Mouse (Mus musculus): Measurements from ENCODE around the gene Pfkl. TPM values are rescaled to one million over a fixed set of nuclear protein-coding genes. Genes with fewer than 3 reads are reported as not detected.
"Not testable (repeated sequence)": the region's sequence is repeated elsewhere in the genome, so short reads cannot be mapped to it uniquely, and the experiment has no call there.

The Pfkl gene
- polyA plus RNA-seq, 1 experiment from 2014 or later, result 168 TPM

GRCm38 (mm10) chr10:78028129-78028528 lies 18.2 kb upstream of the Pfkl start:
- Histone ChIP-seq H3K4me2 (ENCODE audit: low read length) (no peak overlapping the region), H3K9me3 (ENCODE audit: control insufficient read depth, low read length) (no peaks in the 10 kb centered on the region), H3K27me3 (ENCODE audit: control insufficient read depth, insufficient read depth, low read length) (no peaks in the 10 kb centered on the region), H3K27ac (replicated peaks in 1 of 2; ENCODE audit: control insufficient read depth in 1 of 2, insufficient read depth in 1 of 2, low read depth in 2 of 2, low read length in 2 of 2) (no peak overlapping the region), H3K4me1 (ENCODE audit: control insufficient read depth in 2 of 2, insufficient read depth in 2 of 2, low read length in 2 of 2) (no peaks in the 10 kb centered on the region), H3K4me3 (ENCODE audit: control insufficient read depth in 1 of 2, insufficient read depth in 1 of 2, low read depth in 1 of 2, low read length in 2 of 2) (no peak overlapping the region), H3K9ac (ENCODE audit: low read length) (no peak overlapping the region), H3K36me3 (ENCODE audit: control insufficient read depth, insufficient read depth, low read length) (no peaks in the 10 kb centered on the region)
- WGBS, result 4% methylated on average over 5 of the region's 5 CpGs
- ATAC-seq (ENCODE audit: insufficient number of reproducible peaks, insufficient read depth, low FRiP score, low read depth), result peak; percentile 13; the same call in 1 of the 2 replicates

GRCm38 (mm10) chr10:78025453-78025852 lies 15.6 kb upstream of the Pfkl start:
- not testable (repeated sequence) for H3K36me3 ChIP-seq (ENCODE audit: control insufficient read depth, insufficient read depth, low read length); H3K4me2 ChIP-seq (ENCODE audit: low read length); H3K4me1 ChIP-seq (ENCODE audit: control insufficient read depth in 2 of 2, insufficient read depth in 2 of 2, low read length in 2 of 2); H3K4me3 ChIP-seq (ENCODE audit: control insufficient read depth in 1 of 2, insufficient read depth in 1 of 2, low read depth in 1 of 2, low read length in 2 of 2); H3K27me3 ChIP-seq (ENCODE audit: control insufficient read depth, insufficient read depth, low read length); H3K27ac ChIP-seq (replicated peaks in 1 of 2; ENCODE audit: control insufficient read depth in 1 of 2, insufficient read depth in 1 of 2, low read depth in 2 of 2, low read length in 2 of 2); H3K9ac ChIP-seq (ENCODE audit: low read length); H3K9me3 ChIP-seq (ENCODE audit: control insufficient read depth, low read length); ATAC-seq (ENCODE audit: insufficient number of reproducible peaks, insufficient read depth, low FRiP score, low read depth)
- WGBS, result 68% methylated on average over 6 of the region's 8 CpGs

GRCm38 (mm10) chr10:78019984-78020383 lies 10.1 kb upstream of the Pfkl start:
- not testable (repeated sequence) for H3K9ac ChIP-seq (ENCODE audit: low read length); H3K27me3 ChIP-seq (ENCODE audit: control insufficient read depth, insufficient read depth, low read length); H3K4me2 ChIP-seq (ENCODE audit: low read length); ATAC-seq (ENCODE audit: insufficient number of reproducible peaks, insufficient read depth, low FRiP score, low read depth); H3K4me3 ChIP-seq (ENCODE audit: control insufficient read depth in 1 of 2, insufficient read depth in 1 of 2, low read depth in 1 of 2, low read length in 2 of 2); H3K9me3 ChIP-seq (ENCODE audit: control insufficient read depth, low read length); H3K36me3 ChIP-seq (ENCODE audit: control insufficient read depth, insufficient read depth, low read length); H3K4me1 ChIP-seq (ENCODE audit: control insufficient read depth in 2 of 2, insufficient read depth in 2 of 2, low read length in 2 of 2); H3K27ac ChIP-seq (replicated peaks in 1 of 2; ENCODE audit: control insufficient read depth in 1 of 2, insufficient read depth in 1 of 2, low read depth in 2 of 2, low read length in 2 of 2)
- WGBS, result 100% methylated on average over 5 of the region's 11 CpGs

DNA sequence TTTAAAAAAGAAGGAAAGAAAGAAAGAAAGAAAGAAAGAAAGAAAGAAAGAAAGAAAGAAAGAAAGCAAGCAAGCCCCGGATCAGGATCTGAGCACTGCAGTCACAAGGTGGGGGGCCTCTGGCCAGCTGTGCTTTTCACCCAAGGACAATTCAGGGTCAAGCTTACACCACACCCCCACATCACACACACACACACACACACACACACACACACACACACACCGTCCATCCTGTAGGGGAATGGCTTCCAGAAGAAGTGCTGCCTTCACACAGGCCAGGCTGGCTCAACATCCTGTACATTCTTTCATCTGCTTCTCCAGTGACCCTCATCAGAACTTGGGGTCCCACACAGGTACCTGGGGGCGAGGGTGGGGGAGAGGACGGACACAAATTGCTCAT lies 9.4 kb upstream of the Pfkl start:
- peak overlapping the region; percentile 69; the same call in 1 of the 2 replicates for H3K9ac ChIP-seq (ENCODE audit: low read length)
- H3K4me1 ChIP-seq (ENCODE audit: control insufficient read depth in 2 of 2, insufficient read depth in 2 of 2, low read length in 2 of 2), result peaks cover 5% of the 10 kb centered on the region in 2 experiments
- H3K9me3 ChIP-seq (ENCODE audit: control insufficient read depth, low read length), result no peaks in the 10 kb centered on the region
- peak overlapping the region in 1 of 2 experiments; percentile 34; a peak in 1 of 4 replicates for H3K4me3 ChIP-seq (ENCODE audit: control insufficient read depth in 1 of 2, insufficient read depth in 1 of 2, low read depth in 1 of 2, low read length in 2 of 2)
- H3K36me3 ChIP-seq (ENCODE audit: control insufficient read depth, insufficient read depth, low read length), result no peaks in the 10 kb centered on the region
- 74% methylated on average over 4 of the region's 4 CpGs for WGBS
- no peaks in the 10 kb centered on the region for H3K27me3 ChIP-seq (ENCODE audit: control insufficient read depth, insufficient read depth, low read length)
- peak overlapping the region in 1 of 2 experiments; percentile 82; a peak in 2 of 4 replicates for H3K27ac ChIP-seq (replicated peaks in 1 of 2; ENCODE audit: control insufficient read depth in 1 of 2, insufficient read depth in 1 of 2, low read depth in 2 of 2, low read length in 2 of 2)
- H3K4me2 ChIP-seq (ENCODE audit: low read length), result peak overlapping the region; percentile 62
- ATAC-seq (ENCODE audit: insufficient number of reproducible peaks, insufficient read depth, low FRiP score, low read depth), result no peak

- H3K36me3 ChIP-seq (ENCODE audit: control insufficient read depth, insufficient read depth, low read length), result no peaks in the 10 kb centered on the region
- H3K4me2 ChIP-seq (ENCODE audit: low read length), result peak overlapping the region; percentile 62
- 11% methylated on average over 19 of the region's 19 CpGs for WGBS
- peak overlapping the region; percentile 82 to 89 for H3K27ac ChIP-seq (replicated peaks in 1 of 2; ENCODE audit: control insufficient read depth in 1 of 2, insufficient read depth in 1 of 2, low read depth in 2 of 2, low read length in 2 of 2)
- no peaks in the 10 kb centered on the region for H3K9me3 ChIP-seq (ENCODE audit: control insufficient read depth, low read length)
- peak overlapping the region; percentile 34 to 41 for H3K4me3 ChIP-seq (ENCODE audit: control insufficient read depth in 1 of 2, insufficient read depth in 1 of 2, low read depth in 1 of 2, low read length in 2 of 2)
- H3K9ac ChIP-seq (ENCODE audit: low read length), result peak overlapping the region; percentile 69
- ATAC-seq (ENCODE audit: insufficient number of reproducible peaks, insufficient read depth, low FRiP score, low read depth), result peak; percentile 83
- H3K27me3 ChIP-seq (ENCODE audit: control insufficient read depth, insufficient read depth, low read length), result no peaks in the 10 kb centered on the region
- H3K4me1 ChIP-seq (ENCODE audit: control insufficient read depth in 2 of 2, insufficient read depth in 2 of 2, low read length in 2 of 2), result peaks cover 5% of the 10 kb centered on the region in 2 experiments
These were observed 8.9 kb upstream of the Pfkl start for GRCm38 (mm10) chr10:78018797-78019203.

DNA sequence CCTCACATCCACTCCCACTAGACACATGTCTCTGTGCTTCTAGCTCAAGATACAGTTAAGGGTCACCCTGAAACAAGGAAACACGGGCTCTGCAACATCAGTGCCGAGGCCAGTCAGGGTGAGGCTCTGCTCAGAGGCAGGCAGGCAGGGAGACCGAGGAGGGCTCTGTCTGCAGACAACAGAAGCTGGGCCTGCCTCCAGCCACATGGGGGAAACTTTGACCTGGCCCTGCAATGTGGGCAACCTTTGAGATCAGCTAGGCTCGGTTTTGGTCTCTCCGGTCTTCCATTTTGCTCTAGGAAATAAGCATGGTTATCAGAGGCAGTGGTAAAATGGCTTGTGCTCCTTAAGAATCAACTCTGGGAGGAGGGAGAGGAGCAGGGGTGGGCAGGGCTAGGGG lies 6.5 kb upstream of the Pfkl start:
- no peaks in the 10 kb centered on the region for H3K36me3 ChIP-seq (ENCODE audit: control insufficient read depth, insufficient read depth, low read length)
- no peak for ATAC-seq (ENCODE audit: insufficient number of reproducible peaks, insufficient read depth, low FRiP score, low read depth)
- peak overlapping the region in 1 of 2 experiments; percentile 73; a peak in 1 of 4 replicates for H3K27ac ChIP-seq (replicated peaks in 1 of 2; ENCODE audit: control insufficient read depth in 1 of 2, insufficient read depth in 1 of 2, low read depth in 2 of 2, low read length in 2 of 2)
- no peak overlapping the region for H3K9ac ChIP-seq (ENCODE audit: low read length)
- H3K4me1 ChIP-seq (ENCODE audit: control insufficient read depth in 2 of 2, insufficient read depth in 2 of 2, low read length in 2 of 2), result peaks cover 5% of the 10 kb centered on the region in 2 experiments
- no peaks in the 10 kb centered on the region for H3K9me3 ChIP-seq (ENCODE audit: control insufficient read depth, low read length)
- H3K27me3 ChIP-seq (ENCODE audit: control insufficient read depth, insufficient read depth, low read length), result no peaks in the 10 kb centered on the region
- WGBS, result 54% methylated on average over 5 of the region's 5 CpGs
- no peak overlapping the region for H3K4me3 ChIP-seq (ENCODE audit: control insufficient read depth in 1 of 2, insufficient read depth in 1 of 2, low read depth in 1 of 2, low read length in 2 of 2)
- no peak overlapping the region for H3K4me2 ChIP-seq (ENCODE audit: low read length)

DNA sequence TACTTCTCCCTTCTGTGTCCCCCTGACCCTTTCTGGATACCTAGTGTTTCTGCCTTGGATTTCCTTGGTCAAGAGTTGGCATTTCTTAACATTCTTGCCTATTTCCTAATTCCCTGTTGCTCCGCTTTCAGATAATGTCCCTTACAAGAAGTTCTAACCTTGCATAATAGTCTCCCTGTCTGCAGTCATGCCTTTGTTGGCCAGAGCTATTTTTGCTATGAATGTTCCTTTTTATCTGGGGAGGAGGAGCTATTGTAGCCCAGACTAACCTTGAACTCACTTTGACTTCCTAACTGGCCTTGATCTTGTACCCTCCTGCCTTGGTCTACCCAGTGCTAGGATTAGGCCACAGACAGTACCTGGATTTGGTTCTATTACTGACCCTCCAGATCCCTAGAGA lies 5.6 kb upstream of the Pfkl start:
- WGBS, result 62% methylated on average over 1 of the region's 1 CpGs
- no peak overlapping the region for H3K4me2 ChIP-seq (ENCODE audit: low read length)

More for the DNA sequence above, 5.6 kb upstream of the Pfkl start:
- peak overlapping the region; percentile 48 to 73 for H3K27ac ChIP-seq (replicated peaks in 1 of 2; ENCODE audit: control insufficient read depth in 1 of 2, insufficient read depth in 1 of 2, low read depth in 2 of 2, low read length in 2 of 2)
- no peak overlapping the region for H3K4me3 ChIP-seq (ENCODE audit: control insufficient read depth in 1 of 2, insufficient read depth in 1 of 2, low read depth in 1 of 2, low read length in 2 of 2)
- peaks cover 5 to 7% of the 10 kb centered on the region in 2 experiments for H3K4me1 ChIP-seq (ENCODE audit: control insufficient read depth in 2 of 2, insufficient read depth in 2 of 2, low read length in 2 of 2)
- no peaks in the 10 kb centered on the region for H3K27me3 ChIP-seq (ENCODE audit: control insufficient read depth, insufficient read depth, low read length)
- H3K36me3 ChIP-seq (ENCODE audit: control insufficient read depth, insufficient read depth, low read length), result no peaks in the 10 kb centered on the region
- no peak overlapping the region for H3K9ac ChIP-seq (ENCODE audit: low read length)
- ATAC-seq (ENCODE audit: insufficient number of reproducible peaks, insufficient read depth, low FRiP score, low read depth), result no peak
- no peaks in the 10 kb centered on the region for H3K9me3 ChIP-seq (ENCODE audit: control insufficient read depth, low read length)

Measured in heart, embryonic 14.5 days (tissue).